In the genomic region with DNA sequence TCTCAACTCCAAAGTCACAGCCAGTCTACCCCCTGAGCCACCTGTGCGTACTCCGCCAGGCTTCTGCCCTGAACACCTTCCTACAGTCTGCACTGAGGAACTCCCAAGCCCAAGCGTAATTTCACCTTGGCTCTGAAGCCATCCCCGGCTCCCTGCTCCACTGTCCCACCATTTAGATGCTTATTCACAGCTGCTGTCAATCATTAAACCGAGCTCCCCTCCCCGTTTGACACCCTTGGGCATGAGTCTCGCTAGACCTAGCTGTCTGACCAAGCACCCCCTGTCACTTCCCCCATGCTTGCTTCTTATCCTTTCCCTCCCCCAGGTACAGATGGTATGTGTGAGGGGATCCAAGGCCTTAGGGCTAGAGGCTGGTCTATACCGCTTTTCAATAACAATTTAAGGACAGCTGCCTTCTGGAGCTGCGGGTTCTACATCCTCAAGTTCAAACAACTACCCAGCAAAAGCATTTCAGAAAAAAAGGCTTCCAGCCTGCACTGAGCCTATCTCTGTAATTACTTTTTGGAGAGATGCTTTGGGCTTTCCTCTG, we compare ENCODE assay signal across 12 mouse cellular contexts. TPM values are rescaled to one million over a fixed set of nuclear protein-coding genes. Genes with fewer than 3 reads are reported as not detected.
DNase-seq lines count a peak whose midpoint lies in the region; ATAC-seq lines count a peak whose summit lies in the region.
"Had no signal": no experiment of that assay in that cellular context is flagged by ENCODE, and none has a peak within 500 bp of the region (broad histone marks: within the 10 kb centered on the region; RNA-seq: fewer than 3 reads in every experiment).

No protein-coding gene starts in this region.

- H3K4me2 ChIP-seq in forebrain, embryonic 15.5 days (replicated peaks) = no peak overlapping the region
- H3K4me2 ChIP-seq in midbrain, embryonic 16.5 days (ENCODE audit: low read length) = no peak overlapping the region
- H3K4me2 ChIP-seq in kidney, embryonic 15.5 days = peak overlapping the region; percentile 19
- no peak overlapping the region for H3K4me2 ChIP-seq in stomach, embryonic 14.5 days (replicated peaks; ENCODE audit: low read depth, low read length)

- peaks cover 30% of the 10 kb centered on the region for H3K36me3 ChIP-seq in forebrain, embryonic 10.5 days (replicated peaks)
- no peaks in the 10 kb centered on the region for H3K36me3 ChIP-seq in forebrain, embryonic 15.5 days
- H3K36me3 ChIP-seq in midbrain, embryonic 10.5 days = peaks cover 33% of the 10 kb centered on the region
- no peaks in the 10 kb centered on the region for H3K36me3 ChIP-seq in midbrain, embryonic 16.5 days (ENCODE audit: control insufficient read depth, insufficient read depth, low read length)
- no peaks in the 10 kb centered on the region for H3K36me3 ChIP-seq in kidney, embryonic 15.5 days
- H3K36me3 ChIP-seq in stomach, embryonic 14.5 days (ENCODE audit: control insufficient read depth, insufficient read depth, low read length) = no peaks in the 10 kb centered on the region
- no peaks in the 10 kb centered on the region for H3K36me3 ChIP-seq in heart, embryonic 10.5 days
- H3K36me3 ChIP-seq: G1E had no signal

- no peak for ATAC-seq in forebrain, embryonic 15.5 days (replicated peaks)
- no peak for ATAC-seq in midbrain, embryonic 16.5 days
- peak; percentile 33 for ATAC-seq in kidney, embryonic 15.5 days (replicated peaks; ENCODE audit: low FRiP score)
- no peak for ATAC-seq in stomach, embryonic 14.5 days (ENCODE audit: insufficient number of reproducible peaks, insufficient read depth, low FRiP score, low read depth)

- H3K4me1 ChIP-seq in forebrain, embryonic 10.5 days = peaks cover 100% of the 10 kb centered on the region
- peaks cover 2% of the 10 kb centered on the region; the same call in 1 of the 2 replicates for H3K4me1 ChIP-seq in forebrain, embryonic 15.5 days
- peaks cover 100% of the 10 kb centered on the region for H3K4me1 ChIP-seq in midbrain, embryonic 10.5 days
- H3K4me1 ChIP-seq in midbrain, embryonic 16.5 days (ENCODE audit: control insufficient read depth, insufficient read depth, low read length) = peaks cover 9% of the 10 kb centered on the region; the same call in 1 of the 2 replicates
- peaks cover 96% of the 10 kb centered on the region for H3K4me1 ChIP-seq in kidney, embryonic 15.5 days
- H3K4me1 ChIP-seq in stomach, embryonic 14.5 days (ENCODE audit: control insufficient read depth, insufficient read depth, low read length) = peaks cover 67% of the 10 kb centered on the region
- peaks cover 86% of the 10 kb centered on the region for H3K4me1 ChIP-seq in heart, embryonic 10.5 days

- no peak overlapping the region for H3K4me3 ChIP-seq in forebrain, embryonic 10.5 days
- H3K4me3 ChIP-seq in forebrain, embryonic 15.5 days = no peak overlapping the region
- peak overlapping the region; percentile 18; the same call in 1 of the 2 replicates for H3K4me3 ChIP-seq in midbrain, embryonic 10.5 days
- no peak overlapping the region for H3K4me3 ChIP-seq in midbrain, embryonic 16.5 days (ENCODE audit: low read depth, low read length)
- H3K4me3 ChIP-seq in kidney, embryonic 15.5 days (replicated peaks) = no peak overlapping the region
- H3K4me3 ChIP-seq in stomach, embryonic 14.5 days (ENCODE audit: low read depth, low read length) = no peak overlapping the region
- H3K4me3 ChIP-seq in heart, embryonic 10.5 days = no peak overlapping the region

- peak overlapping the region; percentile 86 for H3K27ac ChIP-seq in forebrain, embryonic 10.5 days
- no peak overlapping the region for H3K27ac ChIP-seq in forebrain, embryonic 15.5 days (replicated peaks)
- H3K27ac ChIP-seq in midbrain, embryonic 10.5 days (replicated peaks) = peak overlapping the region; percentile 90
- no peak overlapping the region for H3K27ac ChIP-seq in midbrain, embryonic 16.5 days (ENCODE audit: low read length)
- H3K27ac ChIP-seq in kidney, embryonic 15.5 days = peak overlapping the region; percentile 90
- H3K27ac ChIP-seq in stomach, embryonic 14.5 days (ENCODE audit: low read length) = peak overlapping the region; percentile 89
- H3K27ac ChIP-seq in heart, embryonic 10.5 days = no peak overlapping the region

- no peaks in the 10 kb centered on the region for H3K27me3 ChIP-seq in forebrain, embryonic 10.5 days (ENCODE audit: poor library complexity, severe bottlenecking)
- no peaks in the 10 kb centered on the region for H3K27me3 ChIP-seq in forebrain, embryonic 15.5 days
- no peaks in the 10 kb centered on the region for H3K27me3 ChIP-seq in midbrain, embryonic 10.5 days (ENCODE audit: low read depth, poor library complexity, severe bottlenecking)
- H3K27me3 ChIP-seq in midbrain, embryonic 16.5 days (ENCODE audit: control insufficient read depth, insufficient read depth, low read depth, low read length) = no peaks in the 10 kb centered on the region
- no peaks in the 10 kb centered on the region for H3K27me3 ChIP-seq in kidney, embryonic 15.5 days
- H3K27me3 ChIP-seq in stomach, embryonic 14.5 days (ENCODE audit: control insufficient read depth, insufficient read depth, low read length) = no peaks in the 10 kb centered on the region
- no peaks in the 10 kb centered on the region for H3K27me3 ChIP-seq in heart, embryonic 10.5 days (ENCODE audit: insufficient read depth, poor library complexity, severe bottlenecking)

- DNase-seq in forebrain, embryonic 10.5 days (ENCODE audit: extremely low spot score, low spot score) = no peak
- no peak for DNase-seq in midbrain, embryonic 10.5 days (ENCODE audit: low spot score)
- no peak for DNase-seq in spleen, postnatal 14 days (ENCODE audit: low spot score in 2 of 2)
- no peak for DNase-seq in heart, embryonic 10.5 days (ENCODE audit: low spot score)
- DNase-seq: spleen, adult 18-20 months; thymus, postnatal 25 days had no signal

- H3K9me3 ChIP-seq in forebrain, embryonic 10.5 days = no peaks in the 10 kb centered on the region
- no peaks in the 10 kb centered on the region for H3K9me3 ChIP-seq in forebrain, embryonic 15.5 days
- no peaks in the 10 kb centered on the region for H3K9me3 ChIP-seq in midbrain, embryonic 10.5 days (replicated peaks)
- no peaks in the 10 kb centered on the region for H3K9me3 ChIP-seq in midbrain, embryonic 16.5 days (replicated peaks; ENCODE audit: control insufficient read depth, low read length, poor library complexity, severe bottlenecking)
- no peaks in the 10 kb centered on the region for H3K9me3 ChIP-seq in kidney, embryonic 15.5 days (replicated peaks)
- no peaks in the 10 kb centered on the region for H3K9me3 ChIP-seq in stomach, embryonic 14.5 days (ENCODE audit: control insufficient read depth, low read depth, low read length)
- no peaks in the 10 kb centered on the region for H3K9me3 ChIP-seq in heart, embryonic 10.5 days

- no peak overlapping the region for H3K9ac ChIP-seq in forebrain, embryonic 15.5 days (replicated peaks)
- H3K9ac ChIP-seq in midbrain, embryonic 16.5 days (ENCODE audit: low read depth, low read length) = no peak overlapping the region
- 0 out of 2 replicates have a peak overlapping the region, but pooled peaks have one; percentile 21 for H3K9ac ChIP-seq in kidney, embryonic 15.5 days
- H3K9ac ChIP-seq in stomach, embryonic 14.5 days (replicated peaks; ENCODE audit: low read depth, low read length) = no peak overlapping the region

- 58% methylated on average over 9 of the region's 9 CpGs for WGBS in forebrain, embryonic 10.5 days
- WGBS in forebrain, embryonic 15.5 days = 56% methylated on average over 9 of the region's 9 CpGs
- 56% methylated on average over 9 of the region's 9 CpGs for WGBS in midbrain, embryonic 10.5 days
- 46% methylated on average over 9 of the region's 9 CpGs for WGBS in midbrain, embryonic 16.5 days
- WGBS in kidney, embryonic 15.5 days = 35% methylated on average over 9 of the region's 9 CpGs
- WGBS in stomach, embryonic 14.5 days = 48% methylated on average over 9 of the region's 9 CpGs
- 57% methylated on average over 9 of the region's 9 CpGs for WGBS in heart, embryonic 10.5 days

RNA-seq across cellular contexts. Expression of gene Fignl2, which starts 8.7 kb away (rescaled TPM):
- 0.80 and 0.82 TPM in 2 replicates for polyA plus RNA-seq in forebrain, embryonic 10.5 days (2016; fragmentation: Nextera tagmentation; extraction: Ambion mirVana)
- not detected in 2 replicates for polyA plus RNA-seq in forebrain, embryonic 15.5 days (2015; fragmentation: Nextera tagmentation; extraction: Ambion mirVana)
- 0.88 and 1.7 TPM in 2 replicates for polyA plus RNA-seq in midbrain, embryonic 10.5 days (2016; fragmentation: Nextera tagmentation; extraction: Ambion mirVana)
- 0.04 TPM in 1 of 2 replicates, not detected in the other for polyA plus RNA-seq in midbrain, embryonic 16.5 days (2015; fragmentation: Nextera tagmentation; extraction: Ambion mirVana)
- polyA plus RNA-seq in kidney, embryonic 15.5 days (2015; fragmentation: Nextera tagmentation; extraction: Ambion mirVana) = 0.22 and 0.44 TPM in 2 replicates
- polyA plus RNA-seq in stomach, embryonic 14.5 days (2014; fragmentation: Nextera tagmentation; extraction: Ambion mirVana) = 0.38 and 0.41 TPM in 2 replicates
- polyA plus RNA-seq in heart, embryonic 10.5 days (2016; fragmentation: Nextera tagmentation; extraction: Ambion mirVana) = 0.28 and 0.60 TPM in 2 replicates
- polyA plus RNA-seq: G1E had no signal

RNA-seq across cellular contexts. Expression of gene Gm47841, which starts 22.5 kb away (rescaled TPM):
- not detected in 2 replicates for polyA plus RNA-seq in forebrain, embryonic 10.5 days (2016; fragmentation: Nextera tagmentation; extraction: Ambion mirVana)
- not detected in 2 replicates for polyA plus RNA-seq in forebrain, embryonic 15.5 days (2015; fragmentation: Nextera tagmentation; extraction: Ambion mirVana)
- not detected in 2 replicates for polyA plus RNA-seq in midbrain, embryonic 10.5 days (2016; fragmentation: Nextera tagmentation; extraction: Ambion mirVana)
- polyA plus RNA-seq in midbrain, embryonic 16.5 days (2015; fragmentation: Nextera tagmentation; extraction: Ambion mirVana) = not detected in 2 replicates
- not detected in 2 replicates for polyA plus RNA-seq in kidney, embryonic 15.5 days (2015; fragmentation: Nextera tagmentation; extraction: Ambion mirVana)
- polyA plus RNA-seq in stomach, embryonic 14.5 days (2014; fragmentation: Nextera tagmentation; extraction: Ambion mirVana) = not detected in 2 replicates
- polyA plus RNA-seq in heart, embryonic 10.5 days (2016; fragmentation: Nextera tagmentation; extraction: Ambion mirVana) = not detected in 2 replicates
- polyA plus RNA-seq: G1E; large intestine, adult 2 months had no signal

RNA-seq across cellular contexts. Expression of gene Ankrd33, which starts 45.8 kb away (rescaled TPM):
- not detected in 2 replicates for polyA plus RNA-seq in forebrain, embryonic 10.5 days (2016; fragmentation: Nextera tagmentation; extraction: Ambion mirVana)
- polyA plus RNA-seq in forebrain, embryonic 15.5 days (2015; fragmentation: Nextera tagmentation; extraction: Ambion mirVana) = not detected in 2 replicates
- not detected in 2 replicates for polyA plus RNA-seq in midbrain, embryonic 10.5 days (2016; fragmentation: Nextera tagmentation; extraction: Ambion mirVana)
- polyA plus RNA-seq in midbrain, embryonic 16.5 days (2015; fragmentation: Nextera tagmentation; extraction: Ambion mirVana) = not detected in 2 replicates
- polyA plus RNA-seq in kidney, embryonic 15.5 days (2015; fragmentation: Nextera tagmentation; extraction: Ambion mirVana) = not detected in 2 replicates
- not detected in 2 replicates for polyA plus RNA-seq in stomach, embryonic 14.5 days (2014; fragmentation: Nextera tagmentation; extraction: Ambion mirVana)
- polyA plus RNA-seq in heart, embryonic 10.5 days (2016; fragmentation: Nextera tagmentation; extraction: Ambion mirVana) = not detected in 2 replicates
- polyA plus RNA-seq: G1E; large intestine, adult 2 months had no signal

RNA-seq across cellular contexts. Expression of gene Acvrl1, which starts 58.6 kb away (rescaled TPM):
- polyA plus RNA-seq in forebrain, embryonic 10.5 days (2016; fragmentation: Nextera tagmentation; extraction: Ambion mirVana) = 8.0 and 8.1 TPM in 2 replicates
- 6.5 and 6.7 TPM in 2 replicates for polyA plus RNA-seq in forebrain, embryonic 15.5 days (2015; fragmentation: Nextera tagmentation; extraction: Ambion mirVana)
- polyA plus RNA-seq in midbrain, embryonic 10.5 days (2016; fragmentation: Nextera tagmentation; extraction: Ambion mirVana) = 8.9 and 10.7 TPM in 2 replicates
- polyA plus RNA-seq in midbrain, embryonic 16.5 days (2015; fragmentation: Nextera tagmentation; extraction: Ambion mirVana) = 8.0 and 10.6 TPM in 2 replicates
- polyA plus RNA-seq in kidney, embryonic 15.5 days (2015; fragmentation: Nextera tagmentation; extraction: Ambion mirVana) = 17.2 and 18.4 TPM in 2 replicates
- 15.6 and 16.9 TPM in 2 replicates for polyA plus RNA-seq in stomach, embryonic 14.5 days (2014; fragmentation: Nextera tagmentation; extraction: Ambion mirVana)
- polyA plus RNA-seq in heart, embryonic 10.5 days (2016; fragmentation: Nextera tagmentation; extraction: Ambion mirVana) = 2.7 and 5.2 TPM in 2 replicates

Comparison
In these comparisons a context has a peak if more than half of its experiments do, and no peak if none do; other contexts are left out.
1. H3K27ac ChIP-seq: peak in forebrain, embryonic 10.5 days (single experiment), midbrain, embryonic 10.5 days (single experiment), kidney, embryonic 15.5 days (single experiment) and stomach, embryonic 14.5 days (single experiment); none in forebrain, embryonic 15.5 days (single experiment), midbrain, embryonic 16.5 days (single experiment) and heart, embryonic 10.5 days (single experiment).